Mouse (Mus musculus) neural tube, embryonic 10.5 days (tissue): ENCODE measurements around the gene Atg101.

Source experiments
- DNase-seq: peaks from one replicate; pipeline ENCODE4 v3.0.0-alpha.2; 2017; ENCODE audit warnings: low spot score; ENCODE audit errors: extremely low spot score

Atg101 gene

GRCm38 (mm10) chr15:101333165-101333564, 49.1 kb downstream of the Atg101 start:
- DNase-seq, result no peak

- no peak for DNase-seq
These were observed 49.6 kb downstream of the Atg101 start for GRCm38 (mm10) chr15:101333648-101334047.

- no peak for DNase-seq
These were observed 52.6 kb downstream of the Atg101 start for GRCm38 (mm10) chr15:101336474-101337174.

- no peak for DNase-seq
These were observed 54.3 kb downstream of the Atg101 start for GRCm38 (mm10) chr15:101338359-101338758.

GRCm38 (mm10) chr15:101339537-101339936, 55.5 kb downstream of the Atg101 start:
- DNase-seq, result peak; percentile 86
